ENCODE assay signal across 8 mouse cellular contexts in the genomic region with DNA sequence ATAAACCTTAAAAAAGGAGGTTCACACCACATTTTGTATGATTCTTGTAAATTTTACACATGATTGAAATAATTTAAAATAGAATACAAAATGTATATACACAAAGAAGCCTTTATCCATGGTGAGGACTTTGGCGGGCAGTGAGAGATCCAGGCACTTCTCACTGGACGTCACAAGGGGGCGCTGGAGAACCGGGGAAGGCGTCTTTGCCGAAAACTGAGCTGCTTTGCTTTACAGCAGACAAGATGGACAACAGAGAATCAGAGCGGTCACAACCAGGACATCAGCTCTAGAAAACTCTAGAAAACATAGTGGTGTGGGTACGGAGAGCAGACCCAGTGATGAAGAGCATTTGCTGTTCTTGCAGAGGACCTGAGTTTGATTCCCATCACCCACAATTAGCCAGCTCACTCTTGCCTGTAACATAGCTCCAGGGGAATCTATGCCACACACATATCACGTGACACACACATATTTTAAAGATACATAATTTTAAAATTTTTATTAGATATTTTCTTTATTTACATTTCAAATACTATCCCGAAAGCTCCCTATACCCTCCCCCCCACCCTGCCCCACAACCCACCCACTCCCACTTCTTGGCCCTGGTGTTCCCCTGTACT. TPM values are rescaled to one million over a fixed set of nuclear protein-coding genes. Genes with fewer than 3 reads are reported as not detected.
DNase-seq lines count a peak whose midpoint lies in the region; ATAC-seq and TF ChIP-seq lines count a peak whose summit lies in the region.

No protein-coding gene starts in this region.

- no peak for TF ChIP-seq POLR2A in limb, embryonic 14.5 days (IDR thresholded peaks at IDR 0.05; ENCODE audit: borderline replicate concordance, extremely low read depth, insufficient read depth, insufficient read length)

- H3K27me3 ChIP-seq in limb, embryonic 14.5 days (ENCODE audit: control insufficient read depth, insufficient read depth, low read length) = no peaks in the 10 kb centered on the region
- H3K27me3 ChIP-seq in stomach, embryonic 15.5 days (replicated peaks) = no peaks in the 10 kb centered on the region

- no peak overlapping the region for H3K4me3 ChIP-seq in limb, embryonic 14.5 days (replicated peaks; ENCODE audit: low read length)
- no peak overlapping the region for H3K4me3 ChIP-seq in stomach, embryonic 15.5 days (replicated peaks)

- H3K4me1 ChIP-seq in limb, embryonic 14.5 days (ENCODE audit: control insufficient read depth, insufficient read depth, low read length) = no peaks in the 10 kb centered on the region
- no peaks in the 10 kb centered on the region for H3K4me1 ChIP-seq in stomach, embryonic 15.5 days

- ATAC-seq in limb, embryonic 14.5 days (ENCODE audit: low FRiP score, low read depth) = peak; percentile 47; the same call in 1 of the 2 replicates
- ATAC-seq in stomach, embryonic 15.5 days (ENCODE audit: insufficient read depth, low FRiP score, low read depth) = peak; percentile 57

- H3K27ac ChIP-seq in limb, embryonic 14.5 days (replicated peaks; ENCODE audit: low read depth, low read length) = no peak overlapping the region
- H3K27ac ChIP-seq in stomach, embryonic 15.5 days = no peak overlapping the region

- no peaks in the 10 kb centered on the region for H3K36me3 ChIP-seq in limb, embryonic 14.5 days (ENCODE audit: control insufficient read depth, insufficient read depth, low read length)
- no peaks in the 10 kb centered on the region for H3K36me3 ChIP-seq in stomach, embryonic 15.5 days

- H3K4me2 ChIP-seq in limb, embryonic 14.5 days (replicated peaks; ENCODE audit: low read depth, low read length, severe bottlenecking) = peak overlapping the region; percentile 28; the same call in 1 of the 2 replicates
- peak overlapping the region; percentile 37; the same call in 1 of the 2 replicates for H3K4me2 ChIP-seq in stomach, embryonic 15.5 days

- DNase-seq in layer of hippocampus, adult 11-12 months (ENCODE audit: low spot score) = peak; percentile 76
- DNase-seq in layer of hippocampus, adult 9-11 months = no peak
- DNase-seq in embryo, embryonic 10 days (ENCODE audit: low spot score) = peak; percentile 86
- peak; percentile 70 to 83 for DNase-seq in gastrocnemius, postnatal 4 days (ENCODE audit: low spot score in 2 of 2)
- DNase-seq in kidney, adult 18-20 months = peak; percentile 79
- peak; percentile 51 for DNase-seq in limb, embryonic 14.5 days (ENCODE audit: low spot score)
- peak; percentile 88 for DNase-seq in naive thymus-derived CD4-positive, alpha-beta T cell, adult 2 months (ENCODE audit: low read depth)

- H3K9me3 ChIP-seq in limb, embryonic 14.5 days (ENCODE audit: control insufficient read depth, low read length) = no peaks in the 10 kb centered on the region
- H3K9me3 ChIP-seq in stomach, embryonic 15.5 days = no peaks in the 10 kb centered on the region

- 19% methylated on average over 10 of the region's 10 CpGs for WGBS in limb, embryonic 14.5 days
- WGBS in stomach, embryonic 15.5 days = 22% methylated on average over 10 of the region's 10 CpGs

- no peak overlapping the region for H3K9ac ChIP-seq in limb, embryonic 14.5 days (ENCODE audit: low read depth, low read length, severe bottlenecking)
- H3K9ac ChIP-seq in stomach, embryonic 15.5 days = no peak overlapping the region

RNA-seq across cellular contexts. Expression of gene Dnajb13, which starts 6.0 kb away (rescaled TPM):
- total RNA-seq in gastrocnemius, postnatal 4 days (2021) = under 1 TPM; 0.18 to 0.20 TPM
- polyA plus RNA-seq in limb, embryonic 14.5 days (2012; rRNA removed) = 0.03 and 0.14 TPM in 2 replicates
- 0.14 TPM in 1 of 2 replicates, not detected in the other for polyA plus RNA-seq in limb, embryonic 14.5 days (2014; fragmentation: Nextera tagmentation; extraction: Ambion mirVana)
- polyA plus RNA-seq in stomach, embryonic 15.5 days (2015; fragmentation: Nextera tagmentation; extraction: Ambion mirVana) = 0.52 and 0.74 TPM in 2 replicates

RNA-seq across cellular contexts. Expression of gene Coa4, which starts 16.1 kb away (rescaled TPM):
- total RNA-seq in gastrocnemius, postnatal 4 days (2021) = 10 to 100 TPM; 10.7 to 13.1 TPM
- 13.5 and 15.5 TPM in 2 replicates for polyA plus RNA-seq in limb, embryonic 14.5 days (2012; rRNA removed)
- 22.2 and 22.3 TPM in 2 replicates for polyA plus RNA-seq in limb, embryonic 14.5 days (2014; fragmentation: Nextera tagmentation; extraction: Ambion mirVana)
- 31.5 and 32.7 TPM in 2 replicates for polyA plus RNA-seq in stomach, embryonic 15.5 days (2015; fragmentation: Nextera tagmentation; extraction: Ambion mirVana)

RNA-seq across cellular contexts. Expression of gene Ucp2, which starts 27.6 kb away (rescaled TPM):
- total RNA-seq in gastrocnemius, postnatal 4 days (2021) = 100 to 1,000 TPM; 191 to 225 TPM
- polyA plus RNA-seq in limb, embryonic 14.5 days (2012; rRNA removed) = 104 and 159 TPM in 2 replicates
- 152 and 160 TPM in 2 replicates for polyA plus RNA-seq in limb, embryonic 14.5 days (2014; fragmentation: Nextera tagmentation; extraction: Ambion mirVana)
- polyA plus RNA-seq in stomach, embryonic 15.5 days (2015; fragmentation: Nextera tagmentation; extraction: Ambion mirVana) = 308 and 326 TPM in 2 replicates

RNA-seq across cellular contexts. Expression of gene Ucp3, which starts 48.0 kb away (rescaled TPM):
- 10 to 100 TPM; 46.7 to 47.5 TPM for total RNA-seq in gastrocnemius, postnatal 4 days (2021)
- 0.10 TPM in 2 replicates for polyA plus RNA-seq in limb, embryonic 14.5 days (2012; rRNA removed)
- 0.07 and 0.15 TPM in 2 replicates for polyA plus RNA-seq in limb, embryonic 14.5 days (2014; fragmentation: Nextera tagmentation; extraction: Ambion mirVana)
- 0.05 TPM in 2 replicates for polyA plus RNA-seq in stomach, embryonic 15.5 days (2015; fragmentation: Nextera tagmentation; extraction: Ambion mirVana)
